Mouse (Mus musculus) liver, adult 2 months (tissue): ENCODE measurements at regions not wholly inside any gene's neighbourhood (a gene's known extent, or its start where the extent isn't known, plus 50 kb on each side); places are given as distances from the start of the nearest gene placed in this dataset.

ENCODE experiments used
- CTCF ChIP-seq: fragments of 200-500 bp; IDR thresholded peaks from 2 replicates; pipeline ENCODE4 v1.5.1; 2011; ENCODE audit warnings: low read depth, low read length, control low read depth
- POLR2A ChIP-seq: fragments of 200-500 bp; IDR thresholded peaks from 2 replicates; pipeline ENCODE4 v1.6.1; 2011; ENCODE audit warnings: low read length, control low read depth; ENCODE audit not compliant: insufficient read depth; ENCODE audit errors: extremely low read depth

GRCm38 (mm10) chr1:12115041-12115828 lies 701.3 kb downstream of the A830018L16Rik start:
- TF ChIP-seq CTCF: no peak
- no peak for TF ChIP-seq POLR2A
